Mouse (Mus musculus): ENCODE measurements around the gene Dvl1.

Gene Dvl1

GRCm38 (mm10) chr4:155846871-155847578 lies at the start of gene Dvl1:
Dvl1 (plus strand) TSS chr4:155847402.
- in situ Hi-C loops (cut with MboI): no loop called here

- in situ Hi-C loops (cut with MboI): no loop called here
Observed at GRCm38 (mm10) chr4:155802075-155802474, 45.1 kb upstream of the Dvl1 start.

- in situ Hi-C loops (cut with MboI): no loop called here
Observed at GRCm38 (mm10) chr4:155802741-155803339, 44.4 kb upstream of the Dvl1 start, which contains the start of gene Mrpl20. Mrpl20 (plus strand) TSS chr4:155802878.

- in situ Hi-C loops (cut with MboI): no loop called here
Observed at GRCm38 (mm10) chr4:155803340-155804041, 43.7 kb upstream of the Dvl1 start.

GRCm38 (mm10) chr4:155807841-155808240 lies 39.4 kb upstream of the Dvl1 start:
- in situ Hi-C loops (cut with MboI): no loop called here

- in situ Hi-C loops (cut with MboI): no loop called here
Observed at GRCm38 (mm10) chr4:155811929-155812664, 35.1 kb upstream of the Dvl1 start, which contains the start of gene Ccnl2. Ccnl2 (plus strand) TSS chr4:155812489.

GRCm38 (mm10) chr4:155812665-155813181 lies 34.5 kb upstream of the Dvl1 start:
- in situ Hi-C loops (cut with MboI): no loop called here

- in situ Hi-C loops (cut with MboI): no loop called here
Observed at GRCm38 (mm10) chr4:155817533-155817932, 29.7 kb upstream of the Dvl1 start.

GRCm38 (mm10) chr4:155821025-155821424 lies 26.2 kb upstream of the Dvl1 start:
- in situ Hi-C loops (cut with MboI): no loop called here

GRCm38 (mm10) chr4:155823443-155823842 lies 23.8 kb upstream of the Dvl1 start:
- in situ Hi-C loops (cut with MboI): no loop called here

GRCm38 (mm10) chr4:155829866-155830265 lies 17.3 kb upstream of the Dvl1 start:
- in situ Hi-C loops (cut with MboI): no loop called here

GRCm38 (mm10) chr4:155830596-155830995 lies 16.6 kb upstream of the Dvl1 start:
- in situ Hi-C loops (cut with MboI): no loop called here

GRCm38 (mm10) chr4:155831205-155831766 lies 15.9 kb upstream of the Dvl1 start, which contains the start of gene Aurkaip1:
Aurkaip1 (plus strand) TSS chr4:155831272.
- in situ Hi-C loops (cut with MboI): no loop called here

- in situ Hi-C loops (cut with MboI): no loop called here
Observed at GRCm38 (mm10) chr4:155831831-155832230, 15.4 kb upstream of the Dvl1 start.

GRCm38 (mm10) chr4:155832321-155832720 lies 14.9 kb upstream of the Dvl1 start:
- in situ Hi-C loops (cut with MboI): no loop called here

- in situ Hi-C loops (cut with MboI): no loop called here
Observed at GRCm38 (mm10) chr4:155833234-155833633, 14.0 kb upstream of the Dvl1 start.

GRCm38 (mm10) chr4:155833836-155834235 lies 13.4 kb upstream of the Dvl1 start:
- in situ Hi-C loops (cut with MboI): no loop called here

- in situ Hi-C loops (cut with MboI): no loop called here
Observed at GRCm38 (mm10) chr4:155837404-155838010, 9.7 kb upstream of the Dvl1 start.

- in situ Hi-C loops (cut with MboI): no loop called here
Observed at GRCm38 (mm10) chr4:155838187-155839153, 8.7 kb upstream of the Dvl1 start.

GRCm38 (mm10) chr4:155839483-155839910 lies 7.7 kb upstream of the Dvl1 start, which contains the start of gene Mxra8:
Mxra8 (plus strand) TSS chr4:155839680.
- in situ Hi-C loops (cut with MboI): no loop called here
